Mouse (Mus musculus) heart, embryonic 12.5 days (tissue): ENCODE results near the gene Surf2. TPM values are rescaled to one million over a fixed set of nuclear protein-coding genes. Genes with fewer than 3 reads are reported as not detected.

Experiments used
- ATAC-seq: fragments of 200-750 bp; cut with Nextera tagmentation; 2 replicates; pipeline ENCODE4 v1.8.0; 2017; ENCODE audit warnings: moderate TSS enrichment, moderate library complexity; ENCODE audit not compliant: insufficient number of reproducible peaks, low FRiP score
- H3K27ac ChIP-seq: fragments of 300-500 bp; sonication (generic); 2 replicates; pipeline ENCODE4 v1.5.1; 2016; ENCODE audit warnings: mild to moderate bottlenecking, moderate library complexity; ENCODE audit not compliant: poor library complexity, severe bottlenecking
- H3K27me3 ChIP-seq: fragments of 300-500 bp; sonication (generic); replicated peaks from 2 replicates; pipeline ENCODE4 v1.6.1; 2016; ENCODE audit warnings: mild to moderate bottlenecking, moderate library complexity
- H3K36me3 ChIP-seq: fragments of 300-500 bp; sonication (generic); 2 replicates; pipeline ENCODE4 v1.6.1; 2016; ENCODE audit warnings: mild to moderate bottlenecking, moderate library complexity
- H3K4me1 ChIP-seq: fragments of 300-500 bp; sonication (generic); replicated peaks from 2 replicates; pipeline ENCODE4 v1.6.1; 2016; ENCODE audit warnings: mild to moderate bottlenecking
- H3K4me2 ChIP-seq: fragments of 300-500 bp; sonication (generic); 2 replicates; pipeline ENCODE4 v1.6.1; 2016; ENCODE audit warnings: mild to moderate bottlenecking, moderate library complexity
- H3K4me3 ChIP-seq: fragments of 300-500 bp; sonication (generic); 2 replicates; pipeline ENCODE4 v1.5.1; 2016; ENCODE audit warnings: mild to moderate bottlenecking
- H3K9ac ChIP-seq: fragments of 300-500 bp; sonication (generic); 2 replicates; pipeline ENCODE4 v1.6.1; 2016; ENCODE audit warnings: mild to moderate bottlenecking, moderate library complexity
- H3K9me3 ChIP-seq: fragments of 300-500 bp; sonication (generic); replicated peaks from 2 replicates; pipeline ENCODE4 v1.6.1; 2016; ENCODE audit warnings: mild to moderate bottlenecking, moderate library complexity
- WGBS: fragments of 180-500 bp; shearing (Covaris S2); methylation state at CpG from one replicate; pipeline ENCODE4 v1.1.7; 2016; 5-methylcytosine and 5-hydroxymethylcytosine counted together
- polyA plus RNA-seq: library from polyadenylated mRNA; unstranded; fragments of >200 nt; fragmentation: Nextera tagmentation; extraction: Ambion mirVana; gene quantifications from 2 replicates; pipeline ENCODE4 v1.2.1, GENCODE M21; 2016

The Surf2 gene
- polyA plus RNA-seq, 1 experiment from 2014 or later, result 30.5 TPM

DNA sequence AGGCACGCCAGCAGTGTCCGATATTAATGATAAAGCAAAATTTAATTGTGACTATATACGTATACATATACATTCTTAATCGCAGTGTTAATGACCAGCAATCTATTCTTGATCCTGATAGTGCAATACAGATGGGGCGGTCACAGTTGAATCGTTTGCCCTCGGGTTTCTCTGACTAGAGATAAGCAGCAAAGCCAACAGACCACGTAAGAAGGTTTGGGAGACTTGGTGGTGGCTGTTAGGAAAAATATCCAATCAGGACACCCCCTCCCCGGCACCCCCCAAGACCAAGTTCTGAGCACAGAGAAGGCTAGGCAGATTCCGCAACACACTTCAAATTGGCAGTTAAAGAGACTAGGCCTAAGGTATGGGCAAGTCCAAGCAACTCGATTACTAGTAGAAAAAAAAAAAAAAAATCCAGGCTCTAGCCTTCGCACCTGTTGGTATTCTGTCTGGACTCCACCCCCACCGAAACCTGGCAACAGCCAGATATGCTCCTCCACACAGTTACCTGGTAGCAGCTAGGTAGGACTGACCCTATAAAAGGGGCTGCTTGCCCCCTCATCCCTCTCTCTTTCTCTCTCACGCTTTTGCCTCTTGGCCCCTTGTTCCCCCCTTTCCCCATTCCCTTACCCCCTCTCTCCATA is 48.7 kb downstream of the Surf2 start:
- peak overlapping the region; percentile 95 for H3K4me2 ChIP-seq
- H3K4me1 ChIP-seq, result peaks cover 27% of the 10 kb centered on the region
- H3K36me3 ChIP-seq, result peaks cover 24% of the 10 kb centered on the region
- 14% methylated on average over 14 of the region's 14 CpGs for WGBS
- ATAC-seq, result no peak
- peaks cover 8% of the 10 kb centered on the region for H3K9me3 ChIP-seq
- H3K27me3 ChIP-seq, result 0 out of 2 replicates have a peak, but pooled peaks cover 2% of the 10 kb centered on the region
- peak overlapping the region; percentile 73 for H3K4me3 ChIP-seq
- peak overlapping the region; percentile 98 for H3K27ac ChIP-seq
- peak overlapping the region; percentile 86 for H3K9ac ChIP-seq

DNA sequence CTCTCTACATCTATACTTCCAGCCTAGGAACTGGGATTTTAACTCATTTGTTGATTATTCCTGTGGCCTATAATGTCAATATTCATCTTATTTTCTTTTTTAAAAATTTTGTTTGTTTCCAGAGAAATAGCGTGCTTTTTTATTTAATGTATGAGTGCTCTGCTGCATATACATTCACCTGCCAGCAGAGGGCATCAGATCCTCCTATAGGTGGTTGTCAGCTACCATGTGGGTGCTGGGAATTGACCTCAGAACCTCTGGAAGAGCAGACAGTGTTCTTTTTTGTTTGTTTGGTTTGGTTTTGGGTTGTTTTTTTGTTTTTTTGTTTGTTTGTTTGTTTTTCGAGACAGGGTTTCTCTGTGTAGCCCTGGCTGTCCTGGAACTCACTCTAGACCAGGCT is 51.1 kb downstream of the Surf2 start:
- WGBS, result 68% methylated on average over 2 of the region's 2 CpGs
- Histone ChIP-seq H3K4me1 (peaks cover 18% of the 10 kb centered on the region), H3K9me3 (peaks cover 8% of the 10 kb centered on the region), H3K27ac (no peak overlapping the region), H3K9ac (no peak overlapping the region), H3K36me3 (peaks cover 2% of the 10 kb centered on the region), H3K4me2 (no peak overlapping the region), H3K27me3 (0 out of 2 replicates have a peak, but pooled peaks cover 10% of the 10 kb centered on the region), H3K4me3 (no peak overlapping the region)
- no peak for ATAC-seq

Other genes starting within 250 kb of the Surf2 start
- gene Lcn4, start 245.1 kb upstream of the Surf2 start, polyA plus RNA-seq, result not detected in 2 replicates
- gene Abo, start 51.4 kb upstream of the Surf2 start, polyA plus RNA-seq, result not detected in 2 replicates
- 16.0 and 18.6 TPM in 2 replicates for gene Surf6, start 13.5 kb upstream of the Surf2 start, polyA plus RNA-seq
- gene Med22, start 5.7 kb upstream of the Surf2 start, polyA plus RNA-seq, result 38.4 and 38.9 TPM in 2 replicates
- gene Rpl7a, start 5.6 kb upstream of the Surf2 start, polyA plus RNA-seq, result 333 and 341 TPM in 2 replicates
- gene Surf1, start 163 bp downstream of the Surf2 start, polyA plus RNA-seq, result 39.2 and 40.5 TPM in 2 replicates
- gene Surf4, start 17.6 kb downstream of the Surf2 start, polyA plus RNA-seq, result 202 and 205 TPM in 2 replicates
- 0.19 and 0.20 TPM in 2 replicates for gene Stkld1, start 17.7 kb downstream of the Surf2 start, polyA plus RNA-seq
- 27.7 and 29.6 TPM in 2 replicates for gene Rexo4, start 48.0 kb downstream of the Surf2 start, polyA plus RNA-seq
- gene Adamts13, start 57.0 kb downstream of the Surf2 start, polyA plus RNA-seq, result not detected in 2 replicates
- 40.0 and 41.6 TPM in 2 replicates for gene Cacfd1, start 93.6 kb downstream of the Surf2 start, polyA plus RNA-seq
- gene Slc2a6, start 111.6 kb downstream of the Surf2 start, polyA plus RNA-seq, result 0.10 and 0.47 TPM in 2 replicates
- 0.17 and 0.18 TPM in 2 replicates for gene Mymk, start 155.8 kb downstream of the Surf2 start, polyA plus RNA-seq
- gene Adamtsl2, start 163.0 kb downstream of the Surf2 start, polyA plus RNA-seq, result 10.9 and 12.2 TPM in 2 replicates
- 0.50 and 0.56 TPM in 2 replicates for gene Fam163b, start 226.1 kb downstream of the Surf2 start, polyA plus RNA-seq
- gene Dbh, start 248.9 kb downstream of the Surf2 start, polyA plus RNA-seq, result 0.15 and 0.28 TPM in 2 replicates